Mouse (Mus musculus): Measurements from ENCODE around the gene Paox.

DNA sequence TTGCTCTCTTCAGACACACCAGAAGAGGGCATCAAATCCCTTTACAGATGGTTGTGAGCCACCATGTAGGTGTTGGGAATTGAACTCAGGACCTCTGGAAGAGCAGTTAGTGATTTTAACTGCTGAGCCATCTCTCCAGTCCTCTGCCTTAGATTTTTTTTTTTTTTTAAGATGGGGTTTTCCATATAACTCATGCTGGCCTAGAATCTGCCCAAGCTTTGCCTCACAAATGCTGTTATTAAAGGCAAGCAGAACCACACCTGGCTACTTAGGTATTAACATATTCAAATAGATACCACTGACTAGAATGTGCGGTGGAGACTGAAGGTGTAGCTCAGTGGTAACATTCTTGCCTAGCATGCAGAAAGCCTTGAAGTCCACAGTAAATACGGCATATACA, 4.9 kb downstream of the Paox start:
- TF ChIP-seq CTCF (IDR thresholded peaks at IDR 0.05; ENCODE audit: low read depth, low read length) (no peak), POLR2A (IDR thresholded peaks at IDR 0.05; ENCODE audit: extremely low read depth, insufficient read depth, low read length) (no peak)
